Mouse (Mus musculus): ENCODE measurements around the gene Maml1.

GRCm38 (mm10) chr11:50290486-50291225, 1.5 kb downstream of the Maml1 start:
- TF ChIP-seq POLR2A (IDR thresholded peaks at IDR 0.05; ENCODE audit: low read depth, low read length) (no peak), CTCF (IDR thresholded peaks at IDR 0.05; ENCODE audit: extremely low read depth, insufficient read length, insufficient replicate concordance, low read depth, low read length) (no peak)

All from small intestine, adult 2 months (tissue).